Mouse (Mus musculus): ENCODE data around the gene Atp6v0a1.

DNA sequence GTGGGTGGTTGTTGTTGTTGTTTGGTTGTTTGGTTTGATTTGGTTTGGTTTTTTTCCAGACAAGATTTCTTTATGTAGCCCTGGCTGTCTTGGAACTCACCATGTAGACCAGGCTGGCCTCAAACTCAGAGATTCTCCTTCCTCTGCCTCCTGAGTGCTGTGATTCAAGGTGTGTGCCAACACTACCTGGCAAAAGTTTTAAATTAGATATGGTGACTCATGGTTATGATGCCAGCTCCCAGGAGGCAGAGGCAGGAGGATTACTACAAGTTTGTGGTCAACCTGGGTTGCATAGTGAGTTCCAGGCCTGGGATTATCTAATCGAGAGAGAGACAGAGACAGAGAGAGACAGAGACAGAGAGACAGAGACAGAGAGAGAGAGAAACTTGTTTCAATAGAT, 28.8 kb upstream of the Atp6v0a1 start:
- TF ChIP-seq POLR2A (IDR thresholded peaks at IDR 0.05; ENCODE audit: insufficient read depth, low read depth, low read length) (no peak), CTCF (IDR thresholded peaks at IDR 0.05; ENCODE audit: insufficient read depth, low read depth, low read length) (no peak)
